Mouse (Mus musculus): ENCODE measurements at regions not wholly inside any gene's neighbourhood (a gene's known extent, or its start where the extent isn't known, plus 50 kb on each side); places are given as distances from the start of the nearest gene placed in this dataset.
A peak's percentile ranks its signal among the peaks of the same experiment; 100 is the strongest.

DNA sequence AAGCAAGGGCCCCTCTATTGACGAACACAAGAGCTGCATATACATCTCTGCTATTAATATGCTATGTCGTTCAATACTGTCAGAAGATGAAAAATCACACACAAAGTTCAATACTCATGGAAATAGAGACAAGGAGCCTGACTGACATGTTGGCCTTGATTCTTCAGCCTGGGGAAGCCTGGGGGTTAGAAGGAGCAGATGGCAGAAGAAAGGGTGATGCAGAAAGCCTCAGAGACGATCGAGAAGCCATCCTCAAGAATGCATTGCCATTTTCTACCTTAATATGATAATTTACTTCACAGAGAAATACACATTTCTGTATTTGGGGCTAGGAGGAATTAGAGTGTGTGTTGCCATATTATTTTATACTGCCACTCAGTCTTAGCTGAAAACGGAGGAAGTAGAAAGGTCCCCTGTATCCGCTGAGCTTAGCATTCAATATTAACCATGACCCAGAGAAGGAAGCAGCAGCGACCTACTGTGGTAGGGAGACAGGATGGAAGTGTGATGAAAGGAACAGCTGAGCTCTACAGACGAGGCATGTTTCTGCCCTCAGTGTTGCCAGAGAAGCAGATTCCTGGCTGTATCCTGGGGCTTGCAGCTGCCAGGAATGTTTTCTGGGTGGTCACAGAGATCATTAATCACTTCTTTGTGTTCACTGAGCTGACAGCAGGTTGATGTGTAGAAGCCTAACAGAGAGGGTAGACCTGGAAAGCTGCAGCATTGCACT is 105.2 kb downstream of the Lrig3 start:
- no peak overlapping the region for H3K4me3 ChIP-seq (ENCODE audit: low read depth, low read length)
- no peak overlapping the region for H3K27ac ChIP-seq (ENCODE audit: insufficient read depth, low read length)
- H3K36me3 ChIP-seq (ENCODE audit: control insufficient read depth, insufficient read depth, low read length, poor library complexity, severe bottlenecking), result no peaks in the 10 kb centered on the region
- H3K27me3 ChIP-seq (ENCODE audit: control insufficient read depth, insufficient read depth, low read length, poor library complexity, severe bottlenecking), result no peaks in the 10 kb centered on the region
- no peak for TF ChIP-seq POLR2A (IDR thresholded peaks at IDR 0.05; ENCODE audit: insufficient read depth, low read length)
- no peak for TF ChIP-seq EP300 (IDR thresholded peaks at IDR 0.05; ENCODE audit: insufficient read depth, low read depth, low read length)
- TF ChIP-seq CTCF (IDR thresholded peaks at IDR 0.05; ENCODE audit: low read depth, low read length), result no peak
- no peaks in the 10 kb centered on the region for H3K9me3 ChIP-seq (replicated peaks; ENCODE audit: control insufficient read depth, insufficient read depth, low read length, poor library complexity, severe bottlenecking)
- H3K4me1 ChIP-seq (ENCODE audit: control insufficient read depth, insufficient read depth, low read length), result no peaks in the 10 kb centered on the region
- H3K9ac ChIP-seq (ENCODE audit: low read depth, poor library complexity, severe bottlenecking), result no peak overlapping the region

- no peak overlapping the region for H3K4me3 ChIP-seq (ENCODE audit: low read depth, low read length)
- H3K4me1 ChIP-seq (ENCODE audit: control insufficient read depth, insufficient read depth, low read length), result no peaks in the 10 kb centered on the region
- no peak overlapping the region for H3K9ac ChIP-seq (ENCODE audit: low read depth, poor library complexity, severe bottlenecking)
- H3K27ac ChIP-seq (ENCODE audit: insufficient read depth, low read length), result no peak overlapping the region
- TF ChIP-seq EP300 (IDR thresholded peaks at IDR 0.05; ENCODE audit: insufficient read depth, low read depth, low read length), result no peak
- TF ChIP-seq CTCF (IDR thresholded peaks at IDR 0.05; ENCODE audit: low read depth, low read length), result no peak
- TF ChIP-seq POLR2A (IDR thresholded peaks at IDR 0.05; ENCODE audit: insufficient read depth, low read length), result no peak
- no peaks in the 10 kb centered on the region for H3K27me3 ChIP-seq (ENCODE audit: control insufficient read depth, insufficient read depth, low read length, poor library complexity, severe bottlenecking)
- H3K36me3 ChIP-seq (ENCODE audit: control insufficient read depth, insufficient read depth, low read length, poor library complexity, severe bottlenecking), result no peaks in the 10 kb centered on the region
- no peaks in the 10 kb centered on the region for H3K9me3 ChIP-seq (replicated peaks; ENCODE audit: control insufficient read depth, insufficient read depth, low read length, poor library complexity, severe bottlenecking)
Measured at GRCm38 (mm10) chr10:126071714-126072057, 105.7 kb downstream of the Lrig3 start.

DNA sequence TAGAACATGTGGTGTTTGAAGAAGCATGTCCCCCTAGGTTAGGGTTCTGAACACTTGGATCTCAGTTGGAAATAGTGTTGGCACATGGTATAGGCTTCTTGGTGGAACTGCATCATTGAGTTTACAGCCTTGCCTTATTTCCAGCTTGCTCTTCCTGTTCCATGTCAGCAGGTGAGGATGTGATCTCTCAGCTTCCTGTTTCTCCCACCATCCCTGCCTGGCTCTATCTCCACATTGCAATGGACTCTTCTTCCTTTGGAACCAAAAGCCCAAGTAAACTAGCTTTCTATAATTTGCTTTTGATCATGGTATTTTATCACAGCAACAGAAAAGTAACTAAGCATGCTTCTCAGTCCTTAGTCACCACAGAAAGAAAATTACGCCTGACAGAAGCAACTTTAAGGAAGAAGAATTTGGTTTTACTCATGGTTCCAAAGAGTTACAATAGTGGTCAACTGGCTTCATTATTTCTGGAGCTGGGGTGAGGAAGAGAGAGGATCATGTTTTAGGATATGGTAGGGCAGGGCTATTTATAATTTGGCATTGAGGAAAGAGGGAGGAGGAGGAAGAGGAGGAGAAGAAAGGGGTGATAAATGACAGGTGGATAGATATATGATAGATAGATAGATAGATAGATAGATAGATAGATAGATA is 111.5 kb downstream of the Lrig3 start:
- Histone ChIP-seq H3K36me3 (ENCODE audit: control insufficient read depth, insufficient read depth, low read length, poor library complexity, severe bottlenecking) (no peaks in the 10 kb centered on the region), H3K9ac (ENCODE audit: low read depth, poor library complexity, severe bottlenecking) (no peak overlapping the region), H3K9me3 (replicated peaks; ENCODE audit: control insufficient read depth, insufficient read depth, low read length, poor library complexity, severe bottlenecking) (no peaks in the 10 kb centered on the region), H3K4me1 (ENCODE audit: control insufficient read depth, insufficient read depth, low read length) (no peaks in the 10 kb centered on the region), H3K4me3 (ENCODE audit: low read depth, low read length) (no peak overlapping the region), H3K27ac (ENCODE audit: insufficient read depth, low read length) (no peak overlapping the region), H3K27me3 (ENCODE audit: control insufficient read depth, insufficient read depth, low read length, poor library complexity, severe bottlenecking) (no peaks in the 10 kb centered on the region)
- TF ChIP-seq CTCF (IDR thresholded peaks at IDR 0.05; ENCODE audit: low read depth, low read length) (no peak), POLR2A (IDR thresholded peaks at IDR 0.05; ENCODE audit: insufficient read depth, low read length) (no peak), EP300 (IDR thresholded peaks at IDR 0.05; ENCODE audit: insufficient read depth, low read depth, low read length) (no peak)

DNA sequence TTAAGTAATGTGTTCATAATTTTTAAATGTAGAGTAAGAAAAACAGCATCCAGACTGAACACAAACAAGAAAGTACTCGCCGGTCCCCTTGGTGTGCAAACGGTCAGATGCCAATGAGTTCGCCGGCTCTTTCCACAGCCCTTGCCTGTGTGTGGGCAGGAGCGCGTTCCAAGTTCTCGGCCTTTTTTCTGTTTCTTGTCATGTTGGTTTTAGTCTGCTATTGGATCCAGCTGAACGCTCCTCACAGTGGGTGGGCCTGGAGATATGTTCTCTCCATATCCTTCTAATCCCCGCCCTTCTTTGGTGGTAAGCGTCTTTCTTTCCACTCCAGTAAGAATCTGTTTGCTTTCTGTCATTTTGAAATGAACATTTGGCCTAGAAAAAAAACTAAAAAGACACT is 116.6 kb downstream of the Lrig3 start:
- Histone ChIP-seq H3K4me3 (ENCODE audit: low read depth, low read length) (no peak overlapping the region), H3K9me3 (replicated peaks; ENCODE audit: control insufficient read depth, insufficient read depth, low read length, poor library complexity, severe bottlenecking) (no peaks in the 10 kb centered on the region), H3K4me1 (ENCODE audit: control insufficient read depth, insufficient read depth, low read length) (no peaks in the 10 kb centered on the region), H3K27me3 (ENCODE audit: control insufficient read depth, insufficient read depth, low read length, poor library complexity, severe bottlenecking) (no peaks in the 10 kb centered on the region), H3K27ac (ENCODE audit: insufficient read depth, low read length) (no peak overlapping the region), H3K36me3 (ENCODE audit: control insufficient read depth, insufficient read depth, low read length, poor library complexity, severe bottlenecking) (no peaks in the 10 kb centered on the region), H3K9ac (ENCODE audit: low read depth, poor library complexity, severe bottlenecking) (no peak overlapping the region)
- TF ChIP-seq POLR2A (IDR thresholded peaks at IDR 0.05; ENCODE audit: insufficient read depth, low read length), result no peak
- no peak for TF ChIP-seq EP300 (IDR thresholded peaks at IDR 0.05; ENCODE audit: insufficient read depth, low read depth, low read length)
- TF ChIP-seq CTCF (IDR thresholded peaks at IDR 0.05; ENCODE audit: low read depth, low read length), result no peak

- Histone ChIP-seq H3K27ac (ENCODE audit: insufficient read depth, low read length) (no peak overlapping the region), H3K4me3 (ENCODE audit: low read depth, low read length) (no peak overlapping the region), H3K27me3 (ENCODE audit: control insufficient read depth, insufficient read depth, low read length, poor library complexity, severe bottlenecking) (no peaks in the 10 kb centered on the region), H3K9ac (ENCODE audit: low read depth, poor library complexity, severe bottlenecking) (no peak overlapping the region), H3K4me1 (ENCODE audit: control insufficient read depth, insufficient read depth, low read length) (no peaks in the 10 kb centered on the region), H3K9me3 (replicated peaks; ENCODE audit: control insufficient read depth, insufficient read depth, low read length, poor library complexity, severe bottlenecking) (no peaks in the 10 kb centered on the region), H3K36me3 (ENCODE audit: control insufficient read depth, insufficient read depth, low read length, poor library complexity, severe bottlenecking) (no peaks in the 10 kb centered on the region)
- TF ChIP-seq POLR2A (IDR thresholded peaks at IDR 0.05; ENCODE audit: insufficient read depth, low read length) (no peak), EP300 (IDR thresholded peaks at IDR 0.05; ENCODE audit: insufficient read depth, low read depth, low read length) (no peak), CTCF (IDR thresholded peaks at IDR 0.05; ENCODE audit: low read depth, low read length) (peak; percentile 50)
Measured at GRCm38 (mm10) chr10:126086684-126087083, 120.7 kb downstream of the Lrig3 start.

GRCm38 (mm10) chr10:126094238-126094880 is 128.4 kb downstream of the Lrig3 start:
- no peak for TF ChIP-seq POLR2A (IDR thresholded peaks at IDR 0.05; ENCODE audit: insufficient read depth, low read length)
- no peak for TF ChIP-seq CTCF (IDR thresholded peaks at IDR 0.05; ENCODE audit: low read depth, low read length)
- TF ChIP-seq EP300 (IDR thresholded peaks at IDR 0.05; ENCODE audit: insufficient read depth, low read depth, low read length), result no peak
- H3K27ac ChIP-seq (ENCODE audit: insufficient read depth, low read length), result no peak overlapping the region

More at GRCm38 (mm10) chr10:126094238-126094880, 128.4 kb downstream of the Lrig3 start:
- H3K36me3 ChIP-seq (ENCODE audit: control insufficient read depth, insufficient read depth, low read length, poor library complexity, severe bottlenecking), result no peaks in the 10 kb centered on the region
- no peaks in the 10 kb centered on the region for H3K27me3 ChIP-seq (ENCODE audit: control insufficient read depth, insufficient read depth, low read length, poor library complexity, severe bottlenecking)
- H3K9ac ChIP-seq (ENCODE audit: low read depth, poor library complexity, severe bottlenecking), result no peak overlapping the region
- no peak overlapping the region for H3K4me3 ChIP-seq (ENCODE audit: low read depth, low read length)
- H3K4me1 ChIP-seq (ENCODE audit: control insufficient read depth, insufficient read depth, low read length), result no peaks in the 10 kb centered on the region
- no peaks in the 10 kb centered on the region for H3K9me3 ChIP-seq (replicated peaks; ENCODE audit: control insufficient read depth, insufficient read depth, low read length, poor library complexity, severe bottlenecking)

Data from ES-Bruce4 (cell line).